Mouse (Mus musculus) intestine, embryonic 14.5 days (tissue): ENCODE measurements around the gene Snai3. TPM values are rescaled to one million over a fixed set of nuclear protein-coding genes. Genes with fewer than 3 reads are reported as not detected.

Experiments
- ATAC-seq: fragments of 200-750 bp; cut with Nextera tagmentation; replicated peaks from 2 replicates; pipeline ENCODE4 v1.8.0; 2017; ENCODE audit warnings: low read depth, moderate number of reproducible peaks, moderate TSS enrichment, moderate library complexity; ENCODE audit not compliant: low FRiP score, low TSS enrichment
- DNase-seq: peaks from one replicate; pipeline ENCODE4 v3.0.0-alpha.2; 2018; ENCODE audit warnings: low spot score
- H3K27ac ChIP-seq: fragments of 300-500 bp; sonication (generic); 2 replicates; pipeline ENCODE4 v1.5.1; 2014; ENCODE audit warnings: low read depth, mild to moderate bottlenecking, control low read depth
- H3K27me3 ChIP-seq: fragments of 300-500 bp; sonication (generic); replicated peaks from 2 replicates; pipeline ENCODE4 v1.6.1; 2014; ENCODE audit warnings: low read length, control low read depth; ENCODE audit not compliant: control insufficient read depth, insufficient read depth
- H3K36me3 ChIP-seq: fragments of 300-500 bp; sonication (generic); 2 replicates; pipeline ENCODE4 v1.6.1; 2014; ENCODE audit warnings: low read length, control low read depth; ENCODE audit not compliant: control insufficient read depth, insufficient read depth
- H3K4me1 ChIP-seq: fragments of 300-500 bp; sonication (generic); replicated peaks from 2 replicates; pipeline ENCODE4 v1.6.1; 2014; ENCODE audit warnings: low read length, control low read depth, mixed read lengths; ENCODE audit not compliant: control insufficient read depth, insufficient read depth
- H3K4me2 ChIP-seq: fragments of 300-500 bp; sonication (generic); 2 replicates; pipeline ENCODE4 v1.6.1; 2014; ENCODE audit warnings: low read length
- H3K4me3 ChIP-seq: fragments of 300-500 bp; sonication (generic); 2 replicates; pipeline ENCODE4 v1.5.1; 2014; ENCODE audit warnings: low read depth, low read length, control low read depth, mixed read lengths
- H3K9ac ChIP-seq: fragments of 300-500 bp; sonication (generic); 2 replicates; pipeline ENCODE4 v1.6.1; 2014; ENCODE audit warnings: mild to moderate bottlenecking, low read length
- H3K9me3 ChIP-seq: fragments of 300-500 bp; sonication (generic); 2 replicates; pipeline ENCODE4 v1.6.1; 2016; ENCODE audit warnings: low read length, control low read depth; ENCODE audit not compliant: control insufficient read depth
- WGBS: fragments of 180-500 bp; shearing (Covaris S2); extraction: QIAGEN DNeasy Blood & Tissue Kit; methylation state at CpG from one replicate; pipeline ENCODE4 v1.1.7; 2014; 5-methylcytosine and 5-hydroxymethylcytosine counted together
- polyA plus RNA-seq: library from polyadenylated mRNA; unstranded; fragments of >200 nt; fragmentation: Nextera tagmentation; extraction: Ambion mirVana; gene quantifications from 2 replicates; pipeline ENCODE4 v1.2.1, GENCODE M21; 2014

Snai3 gene
- polyA plus RNA-seq, 1 experiment from 2014 or later = 1.1 TPM

DNA sequence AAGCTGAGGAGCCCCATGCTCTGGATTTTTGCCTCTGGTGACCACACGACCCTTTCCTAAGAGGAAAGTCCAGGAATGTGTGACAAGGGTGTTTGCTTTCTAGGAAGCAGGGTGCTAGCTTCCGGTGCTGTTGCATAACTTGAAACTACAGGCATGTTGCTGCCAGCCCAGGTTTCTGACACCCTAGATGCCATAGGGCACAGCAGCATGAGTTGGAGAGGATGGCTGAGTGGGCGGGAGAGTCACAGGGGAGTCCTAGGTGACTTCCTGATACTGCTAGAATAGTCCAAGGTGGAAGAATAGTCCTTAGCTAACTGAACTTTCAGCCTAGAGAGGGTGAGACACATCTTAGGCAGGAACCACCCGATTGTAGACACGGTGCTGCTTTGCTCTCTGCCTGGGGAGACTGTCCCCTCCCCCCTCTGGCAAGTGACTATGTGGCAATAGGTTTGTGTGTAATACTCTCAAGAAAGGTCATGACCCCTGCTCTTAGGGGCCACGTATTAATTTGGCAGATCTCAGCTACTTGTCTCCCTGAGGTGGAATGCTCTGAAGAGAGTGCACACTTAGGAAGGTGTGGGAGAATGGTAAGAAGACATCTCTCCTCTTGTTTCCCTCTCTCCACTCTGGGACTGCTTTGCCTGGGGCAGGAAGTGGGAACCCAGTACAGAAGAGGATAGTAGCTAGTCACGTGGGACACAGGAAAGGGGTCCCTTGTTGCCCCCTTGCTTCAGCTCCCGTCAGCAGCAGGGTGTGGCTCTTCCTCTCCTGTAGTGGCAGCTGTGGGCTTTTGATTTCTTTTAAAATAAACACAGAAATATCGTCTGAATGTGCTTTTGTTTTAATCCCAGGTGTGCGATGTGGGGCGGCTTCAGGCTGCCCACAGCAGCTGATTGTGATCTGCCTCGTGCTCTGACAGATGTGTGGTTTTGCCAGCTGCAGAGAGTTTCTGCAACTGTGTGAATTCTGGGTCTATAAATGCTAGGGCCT is 3.4 kb upstream of the Snai3 start:
- no peak overlapping the region for H3K9ac ChIP-seq
- peaks cover 35% of the 10 kb centered on the region for H3K27me3 ChIP-seq

GRCm38 (mm10) chr8:122462510-122462909 is 2.0 kb upstream of the Snai3 start:
- peaks cover 6% of the 10 kb centered on the region for H3K4me1 ChIP-seq
- WGBS = 68% methylated on average over 8 of the region's 8 CpGs
- H3K4me3 ChIP-seq = no peak overlapping the region
- DNase-seq = no peak
- no peak for ATAC-seq
- peaks cover 19% of the 10 kb centered on the region for H3K36me3 ChIP-seq
- no peak overlapping the region for H3K27ac ChIP-seq
- H3K9me3 ChIP-seq = no peaks in the 10 kb centered on the region
- peaks cover 47% of the 10 kb centered on the region for H3K27me3 ChIP-seq
- H3K4me2 ChIP-seq = no peak overlapping the region
- H3K9ac ChIP-seq = no peak overlapping the region

More for the DNA sequence above, 3.4 kb upstream of the Snai3 start:
- H3K4me1 ChIP-seq = peaks cover 6% of the 10 kb centered on the region
- no peak overlapping the region for H3K27ac ChIP-seq
- no peak for DNase-seq
- ATAC-seq = no peak
- H3K4me2 ChIP-seq = no peak overlapping the region
- H3K36me3 ChIP-seq = peaks cover 33% of the 10 kb centered on the region
- no peak overlapping the region for H3K4me3 ChIP-seq
- WGBS = 51% methylated on average over 12 of the region's 12 CpGs
- no peaks in the 10 kb centered on the region for H3K9me3 ChIP-seq

DNA sequence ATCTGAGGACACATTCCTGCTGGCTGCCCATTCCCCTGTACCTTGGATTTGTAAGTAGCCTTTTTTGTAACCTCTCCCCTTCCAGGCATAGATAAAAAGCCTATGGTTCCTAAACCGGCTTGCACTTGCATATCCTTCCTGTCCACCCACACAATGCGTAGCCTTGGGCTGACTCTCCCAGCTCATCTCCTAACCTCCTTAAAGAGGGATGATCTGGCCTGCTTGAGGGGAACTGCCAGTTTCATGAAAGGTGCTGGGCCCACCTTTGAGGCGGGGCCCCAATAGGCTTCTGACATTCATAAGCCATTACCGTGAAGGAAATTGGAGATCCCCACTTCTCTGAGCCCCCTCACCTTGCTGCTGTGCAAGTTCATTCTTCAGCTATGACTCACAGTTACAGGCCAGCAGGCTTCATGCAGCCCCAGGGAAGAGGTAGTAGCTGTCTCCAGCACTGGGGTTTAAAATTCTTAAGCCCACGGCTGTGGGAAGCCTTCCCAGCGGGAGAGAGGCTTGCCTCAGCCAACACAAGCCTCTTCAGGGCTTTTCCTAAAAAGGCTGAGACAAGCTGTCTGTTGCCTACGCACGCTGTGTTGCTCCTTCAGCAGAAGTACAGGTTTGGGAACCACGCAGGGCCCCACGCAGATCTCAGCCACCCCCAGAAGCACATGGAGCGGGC is 1.1 kb upstream of the Snai3 start:
- 67% methylated on average over 11 of the region's 11 CpGs for WGBS
- Histone ChIP-seq H3K9ac (no peak overlapping the region), H3K4me1 (peaks cover 6% of the 10 kb centered on the region), H3K4me2 (no peak overlapping the region), H3K4me3 (no peak overlapping the region), H3K27me3 (peaks cover 54% of the 10 kb centered on the region), H3K36me3 (peaks cover 10% of the 10 kb centered on the region), H3K9me3 (no peaks in the 10 kb centered on the region), H3K27ac (no peak overlapping the region)
- DNase-seq (no peak), ATAC-seq (no peak)

GRCm38 (mm10) chr8:122459990-122460389 is 543 bp downstream of the Snai3 start:
- no peak for ATAC-seq
- no peak for DNase-seq
- Histone ChIP-seq H3K9me3 (no peaks in the 10 kb centered on the region), H3K9ac (peak overlapping the region; percentile 30; the same call in 1 of the 2 replicates), H3K36me3 (no peaks in the 10 kb centered on the region), H3K4me3 (peak overlapping the region; percentile 30), H3K27ac (no peak overlapping the region), H3K4me2 (peak overlapping the region; percentile 57), H3K27me3 (peaks cover 55% of the 10 kb centered on the region), H3K4me1 (peaks cover 6% of the 10 kb centered on the region)
- WGBS = 20% methylated on average over 7 of the region's 7 CpGs

DNA sequence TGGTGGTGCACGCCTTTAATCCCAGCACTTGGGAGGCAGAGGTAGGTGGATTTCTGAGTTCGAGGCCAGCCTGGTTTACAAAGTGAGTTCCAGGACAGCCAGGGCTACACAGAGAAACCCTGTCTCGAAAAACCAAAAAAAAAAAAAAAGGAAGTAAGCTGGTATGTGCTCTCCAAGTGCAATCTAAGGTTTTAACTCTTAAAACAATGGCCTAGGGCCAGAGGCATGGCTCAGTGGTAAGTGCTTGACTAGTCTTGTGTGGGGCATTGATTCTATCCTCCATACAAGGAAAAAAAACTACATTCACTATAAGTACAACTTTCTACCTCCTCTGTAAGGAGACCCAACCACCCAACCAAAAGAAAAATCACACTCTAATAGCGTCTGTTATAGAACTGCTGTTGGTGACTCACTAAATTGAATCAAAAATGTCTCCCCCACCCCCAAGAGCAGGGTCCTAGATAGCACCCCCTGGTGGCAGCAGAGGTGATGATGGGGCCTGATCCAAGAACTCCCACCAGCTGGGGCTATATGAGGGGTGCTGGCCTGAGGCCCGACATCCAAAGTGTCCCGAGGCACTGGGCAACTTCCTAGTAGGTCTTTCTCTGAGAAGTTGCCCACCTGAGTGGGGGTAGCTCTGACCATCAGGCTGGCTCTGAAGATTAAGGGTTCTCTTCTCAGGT is 1.2 kb downstream of the Snai3 start:
- Histone ChIP-seq H3K9ac (no peak overlapping the region), H3K4me2 (no peak overlapping the region), H3K27me3 (peaks cover 55% of the 10 kb centered on the region), H3K4me3 (no peak overlapping the region), H3K4me1 (peaks cover 6% of the 10 kb centered on the region), H3K9me3 (no peaks in the 10 kb centered on the region), H3K36me3 (no peaks in the 10 kb centered on the region), H3K27ac (no peak overlapping the region)
- 60% methylated on average over 6 of the region's 6 CpGs for WGBS
- ATAC-seq (no peak), DNase-seq (no peak)

DNA sequence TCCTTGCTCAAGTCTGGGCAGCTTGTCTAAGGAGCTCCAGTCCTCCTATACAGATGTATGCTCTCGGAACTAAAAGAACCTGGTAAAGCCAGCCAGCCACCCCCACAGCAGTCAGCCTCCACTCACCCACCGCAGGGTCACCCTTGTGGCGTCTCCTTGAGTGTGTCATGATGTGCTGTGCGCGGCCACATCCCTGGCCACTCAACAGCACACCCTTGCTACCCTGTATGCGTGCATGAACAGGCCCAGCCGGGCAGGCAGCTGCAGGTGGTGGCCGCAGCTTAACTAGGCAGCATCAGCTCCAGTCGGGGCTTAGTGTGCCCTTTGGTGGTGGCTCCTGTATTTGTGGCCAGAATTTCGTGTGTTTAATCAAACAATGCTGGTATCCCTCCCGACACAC is 3.4 kb downstream of the Snai3 start:
- Histone ChIP-seq H3K4me1 (peaks cover 6% of the 10 kb centered on the region), H3K9me3 (no peaks in the 10 kb centered on the region), H3K27me3 (peaks cover 50% of the 10 kb centered on the region), H3K4me2 (no peak overlapping the region), H3K36me3 (no peaks in the 10 kb centered on the region), H3K27ac (no peak overlapping the region), H3K4me3 (no peak overlapping the region), H3K9ac (no peak overlapping the region)
- ATAC-seq (no peak), DNase-seq (no peak)
- WGBS = 70% methylated on average over 11 of the region's 11 CpGs

DNA sequence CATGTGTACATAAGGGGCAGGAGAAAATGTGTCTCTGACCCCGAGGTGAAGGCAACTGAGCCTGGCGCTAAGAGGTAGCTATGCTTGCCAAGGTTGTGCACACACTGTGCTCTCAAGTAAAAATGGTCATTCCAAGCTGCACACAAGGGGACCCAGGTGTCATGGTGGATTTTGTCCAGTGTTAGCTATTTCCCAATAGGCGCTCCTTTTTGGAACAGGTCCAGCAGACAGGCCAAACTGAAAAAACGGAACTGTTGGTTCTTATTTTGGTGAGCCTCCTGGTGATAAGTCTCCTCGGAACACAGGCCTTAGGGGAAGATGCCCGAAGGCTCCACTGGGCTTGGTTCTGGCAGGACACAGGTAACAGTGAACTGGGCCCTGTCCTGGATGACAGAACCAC is 6.1 kb downstream of the Snai3 start:
- Histone ChIP-seq H3K36me3 (no peaks in the 10 kb centered on the region), H3K4me3 (no peak overlapping the region), H3K9ac (no peak overlapping the region), H3K9me3 (no peaks in the 10 kb centered on the region), H3K4me2 (no peak overlapping the region), H3K27me3 (peaks cover 24% of the 10 kb centered on the region), H3K4me1 (peaks cover 9% of the 10 kb centered on the region; the same call in 1 of the 2 replicates), H3K27ac (no peak overlapping the region)
- no peak for DNase-seq
- WGBS = 89% methylated on average over 6 of the region's 6 CpGs
- ATAC-seq = no peak

DNA sequence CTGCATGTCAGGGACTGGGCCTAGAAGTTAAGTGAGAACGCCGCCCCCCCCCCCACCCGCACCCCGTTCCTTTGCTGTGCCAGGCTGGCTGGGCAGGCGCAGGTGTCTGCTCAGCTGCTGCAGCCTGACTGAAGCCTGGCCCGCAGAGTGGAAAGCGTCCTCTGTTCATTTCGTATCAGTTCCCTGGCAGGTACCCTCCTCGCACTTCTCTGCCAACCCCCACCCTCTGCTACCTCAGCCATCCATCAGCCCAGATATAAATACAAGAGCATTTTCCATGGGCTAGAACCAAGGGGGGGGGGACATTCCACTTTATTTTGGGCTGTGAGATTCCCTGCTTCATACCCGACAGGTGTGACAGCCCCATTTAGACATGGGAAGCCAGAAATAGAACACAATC is 8.4 kb downstream of the Snai3 start:
- no peak overlapping the region for H3K4me3 ChIP-seq
- H3K9ac ChIP-seq = no peak overlapping the region
- H3K27me3 ChIP-seq = peaks cover 6% of the 10 kb centered on the region; the same call in 1 of the 2 replicates
- no peak for ATAC-seq
- peaks cover 9% of the 10 kb centered on the region; the same call in 1 of the 2 replicates for H3K4me1 ChIP-seq
- H3K27ac ChIP-seq = no peak overlapping the region
- no peaks in the 10 kb centered on the region for H3K36me3 ChIP-seq
- WGBS = 84% methylated on average over 10 of the region's 10 CpGs
- H3K9me3 ChIP-seq = no peaks in the 10 kb centered on the region
- no peak overlapping the region for H3K4me2 ChIP-seq
- no peak for DNase-seq
